Mouse (Mus musculus) E14TG2a.4 (cell line): ENCODE results near the gene Araf.

ENCODE experiments used
- H3K27me3 ChIP-seq: 2 replicates; pipeline ENCODE4 v1.6.1; 2014; ENCODE audit warnings: low read length, control low read depth; ENCODE audit not compliant: insufficient read depth
- H3K36me3 ChIP-seq: 2 replicates; pipeline ENCODE4 v1.6.1; 2014; ENCODE audit warnings: low read length, control low read depth; ENCODE audit not compliant: insufficient read depth
- H3K4me1 ChIP-seq: replicated peaks from 2 replicates; pipeline ENCODE4 v1.6.1; 2014; ENCODE audit warnings: low read depth, low read length, control low read depth
- H3K4me3 ChIP-seq: replicated peaks from 2 replicates; pipeline ENCODE4 v1.5.1; 2014; ENCODE audit warnings: mild to moderate bottlenecking, low read length
- H3K9me3 ChIP-seq: 2 replicates; pipeline ENCODE4 v1.6.1; 2014; ENCODE audit warnings: low read length, control low read depth
- CTCF ChIP-seq: conservative IDR thresholded peaks from 2 replicates; pipeline ENCODE4 v1.5.1; 2014; ENCODE audit warnings: low read length
- NANOG ChIP-seq: IDR thresholded peaks from 2 replicates; pipeline ENCODE4 v1.6.1; 2014; ENCODE audit warnings: borderline replicate concordance, low read length, mixed read lengths
- POU5F1 ChIP-seq: IDR thresholded peaks from 2 replicates; pipeline ENCODE4 v1.6.1; 2014; ENCODE audit warnings: low read length, borderline replicate concordance

Araf gene

GRCm38 (mm10) chrX:20797681-20798080 is at the start of gene Araf:
Gene Araf (plus strand): TSS chrX:20797814.
- peak within 1 kb of the TSS; percentile 79 for H3K4me3 ChIP-seq
- peaks cover 33% of the 10 kb centered on the region for H3K4me1 ChIP-seq
- H3K27me3 ChIP-seq, result no peaks in the 10 kb centered on the region
- H3K36me3 ChIP-seq, result peaks cover 17% of the 10 kb centered on the region
- TF ChIP-seq POU5F1, result no peak
- TF ChIP-seq NANOG, result no peak
- TF ChIP-seq CTCF, result no peak
- H3K9me3 ChIP-seq, result no peaks in the 10 kb centered on the region

GRCm38 (mm10) chrX:20748829-20749228 is 48.8 kb upstream of the Araf start:
- TF ChIP-seq POU5F1 (no peak), NANOG (no peak), CTCF (no peak)
- Histone ChIP-seq H3K4me1 (no peaks in the 10 kb centered on the region), H3K36me3 (no peaks in the 10 kb centered on the region), H3K27me3 (no peaks in the 10 kb centered on the region; the same call in 1 of the 2 replicates), H3K4me3 (no peak overlapping the region), H3K9me3 (no peaks in the 10 kb centered on the region)

- Histone ChIP-seq H3K9me3 (no peaks in the 10 kb centered on the region), H3K27me3 (no peaks in the 10 kb centered on the region), H3K36me3 (no peaks in the 10 kb centered on the region), H3K4me1 (no peaks in the 10 kb centered on the region), H3K4me3 (no peak overlapping the region)
- TF ChIP-seq CTCF (no peak), NANOG (no peak), POU5F1 (no peak)
Measured at GRCm38 (mm10) chrX:20761201-20761600, 36.4 kb upstream of the Araf start.

GRCm38 (mm10) chrX:20770697-20771381 is 26.8 kb upstream of the Araf start:
- H3K9me3 ChIP-seq, result no peaks in the 10 kb centered on the region
- no peaks in the 10 kb centered on the region for H3K36me3 ChIP-seq
- H3K27me3 ChIP-seq, result no peaks in the 10 kb centered on the region
- TF ChIP-seq CTCF (peak; percentile 80), POU5F1 (no peak)
- peaks cover 19% of the 10 kb centered on the region for H3K4me1 ChIP-seq
- no peak overlapping the region for H3K4me3 ChIP-seq

- no peaks in the 10 kb centered on the region for H3K36me3 ChIP-seq
- H3K9me3 ChIP-seq, result no peaks in the 10 kb centered on the region
- TF ChIP-seq POU5F1 (no peak), CTCF (no peak), NANOG (peak; percentile 15; the same call in 1 of the 2 replicates)
- no peaks in the 10 kb centered on the region for H3K27me3 ChIP-seq
- H3K4me1 ChIP-seq, result peaks cover 22% of the 10 kb centered on the region
- H3K4me3 ChIP-seq, result no peak overlapping the region
Measured at GRCm38 (mm10) chrX:20771666-20772065, 25.9 kb upstream of the Araf start.

- Histone ChIP-seq H3K9me3 (no peaks in the 10 kb centered on the region), H3K36me3 (no peaks in the 10 kb centered on the region), H3K4me3 (peak overlapping the region; percentile 68), H3K4me1 (peaks cover 27% of the 10 kb centered on the region), H3K27me3 (no peaks in the 10 kb centered on the region)
- TF ChIP-seq NANOG (no peak), CTCF (no peak), POU5F1 (no peak)
Measured at GRCm38 (mm10) chrX:20775271-20776016, 22.2 kb upstream of the Araf start.

GRCm38 (mm10) chrX:20777619-20778018 is 20.0 kb upstream of the Araf start:
- H3K4me3 ChIP-seq, result no peak overlapping the region
- TF ChIP-seq POU5F1 (no peak), CTCF (no peak), NANOG (no peak)
- H3K27me3 ChIP-seq, result no peaks in the 10 kb centered on the region
- H3K36me3 ChIP-seq, result no peaks in the 10 kb centered on the region
- peaks cover 12% of the 10 kb centered on the region; the same call in 1 of the 2 replicates for H3K4me1 ChIP-seq
- H3K9me3 ChIP-seq, result no peaks in the 10 kb centered on the region

GRCm38 (mm10) chrX:20787309-20787708 is 10.3 kb upstream of the Araf start:
- Histone ChIP-seq H3K9me3 (no peaks in the 10 kb centered on the region), H3K4me3 (no peak overlapping the region), H3K4me1 (peaks cover 15% of the 10 kb centered on the region), H3K36me3 (no peaks in the 10 kb centered on the region), H3K27me3 (no peaks in the 10 kb centered on the region)
- TF ChIP-seq NANOG (no peak), POU5F1 (no peak), CTCF (no peak)
